Mouse (Mus musculus) adrenal gland, adult 8-10 months (tissue): Measurements from ENCODE around the gene Mob3b. TPM values are rescaled to one million over a fixed set of nuclear protein-coding genes. Genes with fewer than 3 reads are reported as not detected.
A peak's percentile ranks its signal among the peaks of the same experiment; 100 is the strongest.

Experiments used
- DNase-seq: peaks from one replicate; pipeline ENCODE4 v3.0.0; 2022
- total RNA-seq, 4 experiments: library from RNA; stranded (reverse); gene quantifications; 2 replicates each; pipeline ENCODE4 v1.2.4; 2022

Gene Mob3b
- total RNA-seq, 4 experiments from 2014 or later, result 28.5 to 53.9 (median 39.7) TPM

DNA sequence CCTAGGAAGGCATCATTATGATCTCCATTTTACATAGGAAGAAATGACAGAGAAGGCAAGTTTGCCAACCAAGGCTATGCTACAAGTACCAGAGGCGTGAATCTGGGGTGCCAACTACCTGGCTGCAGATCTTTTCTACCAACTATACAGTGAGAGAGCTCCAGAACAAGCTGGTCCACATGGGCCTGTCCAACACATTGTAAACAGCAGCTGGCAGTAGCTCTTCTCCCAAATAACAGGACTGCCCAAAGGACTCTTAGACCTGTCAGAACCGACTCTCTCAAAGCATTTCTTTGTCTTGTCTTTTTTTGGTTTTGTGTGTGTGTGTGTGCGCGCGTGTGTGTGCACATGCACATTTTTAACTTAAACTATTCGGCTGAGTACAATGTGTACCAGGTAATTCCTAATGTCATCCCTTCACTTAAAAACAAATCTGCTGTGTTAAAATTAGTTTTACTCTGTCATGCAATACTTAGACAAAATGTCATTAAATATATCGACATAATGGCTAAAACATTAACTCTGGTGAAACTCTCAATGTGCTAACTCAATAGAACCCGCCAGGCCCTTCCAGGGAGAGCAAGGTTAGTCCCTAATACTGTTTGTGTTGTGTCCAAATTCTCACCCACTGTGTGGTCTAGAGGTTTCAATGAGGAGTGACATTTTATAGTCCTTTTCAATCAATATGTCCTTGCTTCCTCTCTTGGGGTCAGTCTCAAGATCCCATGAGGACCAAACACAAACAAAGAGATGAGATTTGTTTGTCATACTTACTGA lies 153.5 kb downstream of the Mob3b start:
- DNase-seq, result no peak

- no peak for DNase-seq
Measured at GRCm38 (mm10) chr4:34996616-34997015, 160.7 kb downstream of the Mob3b start.

DNA sequence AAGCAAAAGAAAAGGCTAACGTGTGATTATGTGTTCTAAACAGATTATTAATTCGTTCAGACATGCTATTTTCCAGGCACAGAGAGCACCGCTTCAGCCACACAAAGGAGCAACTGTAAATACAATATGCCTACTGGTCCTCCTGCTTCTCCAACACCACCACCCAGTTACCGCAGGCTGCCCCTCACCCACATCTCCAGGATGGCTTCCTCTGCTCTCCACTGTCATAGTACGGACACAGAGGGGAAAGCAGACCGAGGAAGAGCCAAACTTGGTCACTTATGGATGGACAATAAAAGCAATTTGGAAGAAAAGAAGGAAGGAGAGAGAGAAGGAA lies 163.7 kb downstream of the Mob3b start:
- DNase-seq, result no peak

- no peak for DNase-seq
Measured at GRCm38 (mm10) chr4:34992866-34993638, 164.2 kb downstream of the Mob3b start.

DNA sequence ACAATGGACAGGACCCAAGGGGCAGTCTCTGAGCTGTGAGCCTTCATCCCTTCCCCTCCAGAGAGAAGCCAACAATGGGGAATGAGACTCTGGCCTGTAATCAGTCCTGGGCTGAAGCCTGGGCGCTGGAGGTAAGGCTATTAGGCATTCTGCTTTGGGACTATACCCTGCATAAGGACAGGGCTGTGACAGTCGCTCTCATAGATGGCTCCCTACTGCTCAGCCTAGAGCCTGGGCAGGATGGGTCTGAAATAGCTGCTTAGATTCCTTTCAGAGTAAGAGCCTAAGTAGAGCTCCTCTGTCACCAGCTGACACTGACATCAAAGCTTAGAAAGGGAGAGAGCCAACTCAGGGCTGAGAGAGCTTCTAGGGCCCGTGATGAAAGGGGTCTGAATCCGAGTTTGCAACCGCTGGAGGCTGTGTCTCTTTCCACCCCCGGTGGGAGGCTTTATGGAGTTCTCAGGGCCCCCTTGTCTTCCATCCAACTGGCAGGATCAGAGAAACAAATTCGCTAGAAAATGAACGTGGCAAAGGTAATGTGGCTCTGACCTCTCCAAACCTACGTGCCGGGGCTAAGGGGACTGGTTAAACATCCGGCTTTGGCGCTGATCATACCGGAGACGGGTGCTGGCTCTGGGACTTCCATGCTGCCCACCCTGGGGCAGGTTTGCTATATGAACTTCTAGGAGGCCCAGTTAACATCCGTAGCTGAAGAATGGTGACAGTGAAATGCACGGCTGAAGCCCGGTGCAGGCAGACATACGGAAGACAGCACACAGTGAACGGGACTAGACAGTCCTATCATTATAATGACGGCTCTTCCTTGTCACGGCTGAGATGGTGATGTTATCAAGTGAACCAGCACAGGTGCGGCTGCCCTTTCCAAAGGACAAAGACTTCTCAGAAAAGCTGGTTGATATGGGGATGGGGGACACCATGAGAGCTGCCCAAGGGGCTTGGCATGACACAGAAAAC lies 165.1 kb downstream of the Mob3b start:
- DNase-seq, result no peak

DNA sequence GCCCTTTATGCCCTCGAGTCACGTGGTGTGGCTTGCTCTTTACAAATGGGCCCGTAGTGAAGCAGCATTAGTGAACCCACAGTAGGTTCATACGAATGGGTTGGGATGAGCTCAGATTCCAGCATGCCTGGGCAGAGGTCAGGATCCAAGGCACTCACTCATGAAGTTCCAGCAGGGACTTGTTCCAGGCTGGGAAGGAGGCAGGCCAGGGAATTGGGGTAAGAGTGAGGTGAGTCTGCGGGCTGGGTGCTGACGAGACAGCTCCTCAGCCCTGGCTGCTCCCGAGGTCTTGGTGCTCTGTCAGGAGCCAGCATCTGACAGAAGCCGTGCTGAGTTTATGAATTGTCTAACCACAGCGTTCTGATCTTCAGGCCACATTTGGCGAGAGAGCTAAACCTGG lies 166.2 kb downstream of the Mob3b start:
- no peak for DNase-seq

- DNase-seq, result no peak
Measured at GRCm38 (mm10) chr4:34990659-34991058, 166.6 kb downstream of the Mob3b start.

DNA sequence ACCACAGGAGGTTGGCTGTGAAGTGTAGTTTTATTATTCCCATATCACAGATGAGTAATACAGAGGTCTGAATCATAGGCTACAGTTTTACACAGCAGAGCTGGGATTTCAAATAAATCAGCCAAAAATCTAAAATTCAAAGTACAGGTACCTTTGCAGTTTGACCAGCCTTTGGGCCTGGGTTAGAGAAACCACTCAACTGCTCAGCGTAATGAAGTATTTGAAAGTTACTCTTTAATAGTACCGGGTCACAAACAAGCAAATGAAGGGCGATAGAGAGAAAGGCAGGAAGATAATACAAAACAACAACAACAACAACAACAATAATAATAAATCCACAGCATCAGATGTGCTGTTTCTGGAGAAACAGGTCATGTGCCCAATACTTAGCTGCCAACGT lies 169.7 kb downstream of the Mob3b start:
- no peak for DNase-seq

GRCm38 (mm10) chr4:34987109-34987508 lies 170.2 kb downstream of the Mob3b start:
- DNase-seq, result no peak

- no peak for DNase-seq
Measured at GRCm38 (mm10) chr4:34986647-34987046, 170.6 kb downstream of the Mob3b start.

DNA sequence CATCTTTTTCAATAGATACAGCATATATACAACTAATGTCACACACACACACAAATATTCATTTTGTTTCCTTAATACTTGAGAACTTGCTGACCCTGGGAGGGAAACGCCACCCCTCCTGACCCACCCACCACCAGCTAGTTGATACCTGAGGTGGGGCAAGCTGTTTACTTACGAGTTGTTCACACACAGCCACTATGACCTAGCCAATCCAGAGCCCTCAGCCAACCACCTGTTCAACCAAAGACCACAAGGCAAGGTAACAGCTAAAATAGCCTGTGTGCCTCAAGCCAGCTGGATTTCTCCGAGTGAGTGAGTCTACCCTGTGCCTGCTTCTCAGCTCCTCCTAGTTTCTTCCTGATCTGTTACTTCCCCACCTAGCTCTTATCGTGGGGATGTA lies 172.9 kb downstream of the Mob3b start:
- DNase-seq, result no peak

DNA sequence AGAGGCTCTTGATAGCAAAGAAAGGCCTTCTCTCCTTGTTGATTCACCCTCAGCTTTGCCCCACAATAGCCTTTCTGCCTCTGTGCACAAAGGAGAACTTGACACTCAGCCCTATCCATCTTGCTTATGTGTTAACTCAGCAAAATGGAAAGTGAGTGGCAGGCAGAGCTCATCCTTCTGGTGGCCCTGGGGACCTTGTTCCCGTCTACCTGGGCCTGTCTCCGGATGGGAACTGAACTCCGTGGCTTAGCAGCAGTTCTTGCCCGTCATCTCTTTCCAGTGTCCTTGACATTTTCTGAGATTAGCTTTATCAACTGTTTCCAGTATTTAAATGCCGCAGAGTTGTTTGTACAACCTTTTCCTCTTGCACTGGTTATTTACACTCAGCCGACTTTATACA lies 173.8 kb downstream of the Mob3b start:
- DNase-seq, result no peak

- peak; percentile 64 for DNase-seq
Measured at GRCm38 (mm10) chr4:34981301-34982172, 175.7 kb downstream of the Mob3b start.

DNA sequence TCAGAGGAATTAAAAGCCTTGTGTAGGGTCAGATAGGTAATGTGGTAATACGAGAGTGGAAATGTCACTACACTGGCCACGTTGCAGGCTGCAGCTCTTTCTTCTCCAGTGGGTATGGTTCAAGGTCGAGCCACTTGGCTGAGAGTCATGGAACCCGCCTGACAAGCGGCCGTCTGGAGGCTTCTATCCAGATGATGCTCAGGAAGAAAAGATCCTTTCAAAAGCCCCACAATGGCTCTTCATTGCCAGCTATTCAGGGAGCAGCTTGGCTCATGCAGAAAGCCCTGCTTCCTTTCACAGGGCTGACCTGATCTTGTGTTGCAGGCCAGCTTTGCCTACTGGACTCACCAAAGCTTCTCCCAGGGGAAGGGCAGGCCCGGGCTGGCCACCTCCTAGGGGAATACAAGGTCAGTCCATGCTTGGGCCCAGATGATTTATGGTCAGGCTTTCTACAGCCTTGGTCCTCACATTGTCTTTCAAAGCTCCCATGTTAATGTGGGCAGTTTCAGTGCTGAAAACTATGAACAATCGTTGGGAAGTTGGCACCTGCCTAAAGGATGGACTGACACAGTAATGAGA lies 176.7 kb downstream of the Mob3b start:
- no peak for DNase-seq

- no peak for DNase-seq
Measured at GRCm38 (mm10) chr4:34976916-34977702, 180.2 kb downstream of the Mob3b start.

- DNase-seq, result no peak
Measured at GRCm38 (mm10) chr4:34976331-34976778, 180.9 kb downstream of the Mob3b start.

DNA sequence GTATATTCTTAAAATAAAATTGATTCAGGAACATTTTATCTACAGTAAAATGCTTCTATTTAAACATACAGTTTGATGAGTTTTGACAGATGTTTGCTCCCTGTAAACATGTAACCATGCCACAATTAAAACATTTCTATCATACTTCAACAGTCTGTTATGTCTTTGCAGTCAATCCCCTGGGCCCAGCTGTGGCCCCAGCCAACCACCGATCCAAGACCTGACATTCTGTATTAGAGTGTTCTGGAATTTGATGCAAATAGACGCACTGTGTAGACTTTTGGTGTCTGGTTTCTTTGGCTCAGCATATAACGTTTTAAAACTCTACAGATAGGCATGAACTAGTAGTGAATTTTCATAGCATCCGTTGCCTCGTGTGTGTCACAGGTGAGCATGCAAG lies 182.5 kb downstream of the Mob3b start:
- no peak for DNase-seq

DNA sequence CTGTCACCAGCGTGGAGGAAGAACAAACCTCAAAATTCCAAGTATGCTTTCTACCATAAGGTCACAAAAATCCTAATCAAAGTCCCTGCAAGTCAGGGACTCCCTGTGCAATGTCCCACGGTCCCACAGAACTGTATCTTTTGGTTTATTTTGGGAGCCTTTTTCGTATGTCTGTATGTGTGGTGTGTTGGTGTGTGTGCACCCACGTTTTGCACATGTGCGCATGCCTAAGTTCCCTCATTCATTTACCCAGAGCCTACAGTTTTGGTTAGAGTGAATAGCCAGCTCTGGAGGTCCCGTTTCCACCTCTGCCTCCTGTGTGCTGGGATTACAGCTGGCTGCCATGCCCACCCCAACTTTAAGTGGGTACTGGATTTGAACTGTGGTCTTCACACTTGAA lies 189.7 kb downstream of the Mob3b start:
- no peak for DNase-seq

DNA sequence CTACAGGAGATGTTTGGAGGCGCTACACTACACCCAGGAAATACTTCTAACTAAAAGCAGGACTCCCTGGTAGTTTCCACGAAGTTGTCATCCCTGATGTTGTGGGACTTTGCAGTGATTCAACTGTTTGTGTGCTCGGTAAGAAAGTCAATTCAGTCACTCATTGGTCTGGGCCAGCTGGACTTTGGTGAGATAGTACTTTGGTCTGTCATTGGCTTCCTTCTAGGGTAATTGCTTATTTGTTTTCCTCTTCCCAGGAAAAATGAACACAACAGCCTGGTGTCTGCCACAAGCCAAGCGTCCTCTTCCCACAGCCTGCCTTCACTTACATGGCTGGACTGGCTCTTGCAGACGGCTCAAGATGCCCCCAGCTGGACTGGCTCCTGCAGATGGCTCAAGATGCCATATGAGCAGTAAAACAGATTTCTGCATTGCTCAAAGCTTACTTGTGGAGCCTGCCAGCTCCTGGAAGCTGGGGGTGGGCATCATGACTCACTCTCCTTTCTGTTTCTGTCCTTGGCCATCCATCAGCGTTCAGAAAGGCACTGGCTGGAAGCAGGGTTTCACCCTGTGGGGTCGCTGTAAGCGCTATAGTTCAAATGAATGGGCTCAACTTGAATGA lies 190.8 kb downstream of the Mob3b start:
- DNase-seq, result peak; percentile 85

GRCm38 (mm10) chr4:34964906-34965305 lies 192.4 kb downstream of the Mob3b start:
- no peak for DNase-seq
